Mouse (Mus musculus) erythroblast, embryonic 14.5 days (primary cell): Measurements from ENCODE around the gene Acmsd.

Experiments used
- GATA1 ChIP-seq: IDR thresholded peaks from 2 replicates; pipeline ENCODE4 v1.6.1; 2012; ENCODE audit warnings: low read length, inconsistent platforms, mixed read lengths
- TAL1 ChIP-seq: IDR thresholded peaks from 3 replicates; pipeline ENCODE4 v1.6.1; 2012; ENCODE audit warnings: low read length, inconsistent platforms, mixed read lengths

- TF ChIP-seq GATA1 (no peak), TAL1 (no peak)
Observed at GRCm38 (mm10) chr1:127679498-127680133, 49.6 kb upstream of the Acmsd start, which contains the start of gene Tmem163.
